Comparison of ENCODE assay signal across 10 mouse cellular contexts in genomic region chr2:165113733-165114132, GRCm38 (mm10). TPM values are rescaled to one million over a fixed set of nuclear protein-coding genes. Genes with fewer than 3 reads are reported as not detected.
DNase-seq lines count a peak whose midpoint lies in the region; ATAC-seq and TF ChIP-seq lines count a peak whose summit lies in the region.
"Had no signal": no experiment of that assay in that cellular context is flagged by ENCODE, and none has a peak within 500 bp of the region (broad histone marks: within the 10 kb centered on the region; RNA-seq: fewer than 3 reads in every experiment).

No protein-coding gene starts in this region.

- H3K4me3 ChIP-seq in hindbrain, embryonic 15.5 days = no peak overlapping the region
- H3K4me3 ChIP-seq in midbrain, postnatal 0 days (ENCODE audit: low read depth, low read length) = no peak overlapping the region

- no peaks in the 10 kb centered on the region for H3K9me3 ChIP-seq in hindbrain, embryonic 15.5 days
- H3K9me3 ChIP-seq in midbrain, postnatal 0 days (ENCODE audit: low read length) = no peaks in the 10 kb centered on the region

- no peak overlapping the region for H3K27ac ChIP-seq in hindbrain, embryonic 15.5 days (replicated peaks)
- no peak overlapping the region for H3K27ac ChIP-seq in midbrain, postnatal 0 days (ENCODE audit: low read depth, low read length)

- H3K36me3 ChIP-seq in hindbrain, embryonic 15.5 days = no peaks in the 10 kb centered on the region
- H3K36me3 ChIP-seq in midbrain, postnatal 0 days (ENCODE audit: insufficient read depth, low read length) = no peaks in the 10 kb centered on the region

- peak; percentile 32; the same call in 1 of the 2 replicates for ATAC-seq in hindbrain, embryonic 15.5 days (ENCODE audit: low FRiP score, low read depth)
- no peak for ATAC-seq in midbrain, postnatal 0 days (ENCODE audit: low FRiP score)

- peaks cover 15% of the 10 kb centered on the region for H3K4me1 ChIP-seq in hindbrain, embryonic 15.5 days (replicated peaks)
- H3K4me1 ChIP-seq in midbrain, postnatal 0 days (ENCODE audit: insufficient read depth, low read length) = no peaks in the 10 kb centered on the region

- no peak for TF ChIP-seq CTCF in midbrain, postnatal 0 days (IDR thresholded peaks at IDR 0.05)

- DNase-seq in kidney, postnatal 4 days = peak; percentile 30 to 50
- no peak for DNase-seq in kidney, adult 18-20 months
- peak; percentile 91 for DNase-seq in ZHBTc4 (ENCODE audit: low read depth, low spot score)
- peak; percentile 24 for DNase-seq in midbrain, postnatal 0 days (ENCODE audit: low spot score)
- DNase-seq in layer of hippocampus, postnatal 36 days = no peak
- DNase-seq in spleen, postnatal 4 days (ENCODE audit: low spot score in 2 of 2) = no peak
- no peak for DNase-seq in cerebellum, adult 11 months
- DNase-seq: thymus, postnatal 14 days had no signal

- WGBS in hindbrain, embryonic 15.5 days = 29% methylated on average over 11 of the region's 11 CpGs
- WGBS in midbrain, postnatal 0 days = 41% methylated on average over 11 of the region's 11 CpGs

- no peak overlapping the region for H3K9ac ChIP-seq in hindbrain, embryonic 15.5 days
- H3K9ac ChIP-seq in midbrain, postnatal 0 days (replicated peaks; ENCODE audit: low read length, poor library complexity, severe bottlenecking) = no peak overlapping the region

- H3K27me3 ChIP-seq in hindbrain, embryonic 15.5 days = peaks cover 41% of the 10 kb centered on the region
- H3K27me3 ChIP-seq in midbrain, postnatal 0 days (ENCODE audit: insufficient read depth, low read length) = peaks cover 21% of the 10 kb centered on the region

- H3K4me2 ChIP-seq in hindbrain, embryonic 15.5 days = no peak overlapping the region
- no peak overlapping the region for H3K4me2 ChIP-seq in midbrain, postnatal 0 days (ENCODE audit: low read depth, low read length, poor library complexity, severe bottlenecking)

RNA-seq across cellular contexts. Expression of gene 1700025C18Rik, which starts 23.2 kb away (rescaled TPM):
- polyA plus RNA-seq in hindbrain, embryonic 15.5 days (2015; fragmentation: Nextera tagmentation; extraction: Ambion mirVana) = not detected in 2 replicates
- not detected in 2 replicates for total RNA-seq in midbrain, postnatal 0 days (2014; rRNA removed)
- not detected in 2 replicates for polyA plus RNA-seq in midbrain, postnatal 0 days (2015; fragmentation: Nextera tagmentation; extraction: Ambion mirVana)
- not detected for total RNA-seq in layer of hippocampus, postnatal 36 days (2021)
- polyA plus RNA-seq: gonadal fat pad, adult 2 months had no signal

RNA-seq across cellular contexts. Expression of gene Cd40, which starts 58.3 kb away (rescaled TPM):
- polyA plus RNA-seq in hindbrain, embryonic 15.5 days (2015; fragmentation: Nextera tagmentation; extraction: Ambion mirVana) = 5.6 and 6.9 TPM in 2 replicates
- 5.2 and 5.9 TPM in 2 replicates for total RNA-seq in midbrain, postnatal 0 days (2014; rRNA removed)
- polyA plus RNA-seq in midbrain, postnatal 0 days (2015; fragmentation: Nextera tagmentation; extraction: Ambion mirVana) = 4.4 and 6.4 TPM in 2 replicates
- total RNA-seq in layer of hippocampus, postnatal 36 days (2021) = 1 to 10 TPM in 1 of 2 experiments, under 1 TPM in 1; 0.77 to 1.3 TPM

Comparison
In these comparisons a context has a peak if more than half of its experiments do, and no peak if none do; other contexts are left out.
1. DNase-seq: peak in kidney, postnatal 4 days (2 of 2), ZHBTc4 (single experiment) and midbrain, postnatal 0 days (single experiment); none in kidney, adult 18-20 months (single experiment), layer of hippocampus, postnatal 36 days (0 of 2), spleen, postnatal 4 days (0 of 2) and cerebellum, adult 11 months (single experiment).